Mouse (Mus musculus) embryonic fibroblast, embryonic 13.5 days (primary cell): Measurements from ENCODE around the gene Pbrm1.

Experiments
- CTCF ChIP-seq: IDR thresholded peaks from 2 replicates; pipeline ENCODE4 v1.5.1; 2011; ENCODE audit warnings: mild to moderate bottlenecking, control low read depth, low read length, moderate library complexity, borderline replicate concordance; ENCODE audit not compliant: insufficient read depth
- POLR2A ChIP-seq: IDR thresholded peaks from 2 replicates; pipeline ENCODE4 v1.6.1; 2011; ENCODE audit warnings: low read depth, mild to moderate bottlenecking, control low read depth, low read length, moderate library complexity

GRCm38 (mm10) chr14:31022579-31022978 is 3.6 kb downstream of the Pbrm1 start:
- TF ChIP-seq CTCF = no peak
- TF ChIP-seq POLR2A = no peak
